ENCODE assay signal across 7 mouse cellular contexts in genomic region chr5:53809115-53809991, GRCm38 (mm10). TPM values are rescaled to one million over a fixed set of nuclear protein-coding genes. Genes with fewer than 3 reads are reported as not detected.
DNase-seq lines count a peak whose midpoint lies in the region; ATAC-seq and TF ChIP-seq lines count a peak whose summit lies in the region.

Tbc1d19 (plus strand) TSS chr5:53809606.

- intact Hi-C loops in heart, adult 2 months (cut with DNase I): no loop called here

- TF ChIP-seq CTCF in heart, adult 2 months (IDR thresholded peaks at IDR 0.05): no peak
- no peak for TF ChIP-seq CTCF in kidney, adult 2 months (conservative IDR thresholded peaks at IDR 0.05; ENCODE audit: insufficient read depth, insufficient read length, low read depth, low read length)

- peak; percentile 68 to 79 for DNase-seq in adrenal gland, postnatal 4 days (ENCODE audit: low spot score in 2 of 2)
- peak; percentile 96 for DNase-seq in embryonic facial prominence, embryonic 14.5 days (ENCODE audit: low spot score)
- peak; percentile 88 to 90 for DNase-seq in heart, adult 2 months
- DNase-seq in kidney, adult 2 months: peak; percentile 91
- DNase-seq in midbrain, embryonic 14.5 days: peak; percentile 94
- DNase-seq in spleen, adult 12 weeks (ENCODE audit: low spot score): peak; percentile 26

- no peaks in the 10 kb centered on the region for H3K36me3 ChIP-seq in embryonic facial prominence, embryonic 14.5 days (ENCODE audit: control insufficient read depth, insufficient read depth, low read length)
- H3K36me3 ChIP-seq in heart, adult 2 months (ENCODE audit: control insufficient read depth, insufficient read depth, low read length): no peaks in the 10 kb centered on the region
- H3K36me3 ChIP-seq in kidney, adult 2 months (ENCODE audit: control insufficient read depth, insufficient read depth, low read length): no peaks in the 10 kb centered on the region
- no peaks in the 10 kb centered on the region for H3K36me3 ChIP-seq in limb, embryonic 12.5 days
- H3K36me3 ChIP-seq in midbrain, embryonic 14.5 days (ENCODE audit: control insufficient read depth, insufficient read depth, low read length): no peaks in the 10 kb centered on the region

- TF ChIP-seq POLR2A in heart, adult 2 months (IDR thresholded peaks at IDR 0.05; ENCODE audit: insufficient read depth, low read depth, low read length): peak; percentile 39; the same call in 1 of the 2 replicates
- TF ChIP-seq POLR2A in kidney, adult 2 months (IDR thresholded peaks at IDR 0.05; ENCODE audit: low read depth, low read length): peak; percentile 4

- H3K9me3 ChIP-seq in embryonic facial prominence, embryonic 14.5 days (ENCODE audit: control insufficient read depth, low read length): no peaks in the 10 kb centered on the region
- no peaks in the 10 kb centered on the region for H3K9me3 ChIP-seq in limb, embryonic 12.5 days
- no peaks in the 10 kb centered on the region for H3K9me3 ChIP-seq in midbrain, embryonic 14.5 days (ENCODE audit: control insufficient read depth, low read length)

- H3K4me2 ChIP-seq in embryonic facial prominence, embryonic 14.5 days (ENCODE audit: low read depth, low read length): peak within 1 kb of the TSS; percentile 83
- peak within 1 kb of the TSS; percentile 72 for H3K4me2 ChIP-seq in limb, embryonic 12.5 days
- peak within 1 kb of the TSS; percentile 73 for H3K4me2 ChIP-seq in midbrain, embryonic 14.5 days (ENCODE audit: low read length)

- H3K27me3 ChIP-seq in embryonic facial prominence, embryonic 14.5 days (replicated peaks; ENCODE audit: control insufficient read depth, insufficient read depth, low read length): no peaks in the 10 kb centered on the region
- H3K27me3 ChIP-seq in heart, adult 2 months (ENCODE audit: control insufficient read depth, insufficient read depth, low read length): no peaks in the 10 kb centered on the region
- no peaks in the 10 kb centered on the region for H3K27me3 ChIP-seq in kidney, adult 2 months (replicated peaks; ENCODE audit: control insufficient read depth, insufficient read depth, low read length)
- H3K27me3 ChIP-seq in limb, embryonic 12.5 days: no peaks in the 10 kb centered on the region; the same call in 1 of the 2 replicates
- H3K27me3 ChIP-seq in midbrain, embryonic 14.5 days (ENCODE audit: control insufficient read depth, insufficient read depth, low read length): no peaks in the 10 kb centered on the region

- WGBS in embryonic facial prominence, embryonic 14.5 days: 10% methylated on average over 25 of the region's 36 CpGs
- WGBS in heart, adult 2 months: 5% methylated on average over 36 of the region's 36 CpGs
- WGBS in kidney, adult 2 months: 6% methylated on average over 36 of the region's 36 CpGs
- 8% methylated on average over 36 of the region's 36 CpGs for WGBS in limb, embryonic 12.5 days
- WGBS in midbrain, embryonic 14.5 days: 6% methylated on average over 36 of the region's 36 CpGs

- peak within 1 kb of the TSS; percentile 62 for H3K4me3 ChIP-seq in embryonic facial prominence, embryonic 14.5 days (ENCODE audit: low read depth, low read length)
- H3K4me3 ChIP-seq in heart, adult 2 months: peak within 1 kb of the TSS; percentile 64
- peak within 1 kb of the TSS; percentile 98 for H3K4me3 ChIP-seq in kidney, adult 2 months (ENCODE audit: insufficient read depth, low read depth, low read length)
- peak within 1 kb of the TSS; percentile 77 for H3K4me3 ChIP-seq in limb, embryonic 12.5 days (replicated peaks)
- H3K4me3 ChIP-seq in midbrain, embryonic 14.5 days (replicated peaks; ENCODE audit: low read depth, low read length): peak within 1 kb of the TSS; percentile 61

- H3K27ac ChIP-seq in embryonic facial prominence, embryonic 14.5 days (replicated peaks; ENCODE audit: low read depth, low read length): peak within 1 kb of the TSS; percentile 25; the same call in 1 of the 2 replicates
- H3K27ac ChIP-seq in heart, adult 2 months: peak within 1 kb of the TSS; percentile 71
- H3K27ac ChIP-seq in kidney, adult 2 months (ENCODE audit: insufficient read depth, low read depth, low read length): 0 out of 2 replicates have a peak within 1 kb of the TSS, but pooled peaks have one; percentile 42
- no peak within 1 kb of the TSS for H3K27ac ChIP-seq in limb, embryonic 12.5 days
- peak within 1 kb of the TSS; percentile 64 for H3K27ac ChIP-seq in midbrain, embryonic 14.5 days (replicated peaks; ENCODE audit: low read depth, low read length)

- H3K4me1 ChIP-seq in embryonic facial prominence, embryonic 14.5 days (ENCODE audit: control insufficient read depth, insufficient read depth, low read length): peaks cover 13% of the 10 kb centered on the region; the same call in 1 of the 2 replicates
- no peaks in the 10 kb centered on the region; the same call in 1 of the 2 replicates for H3K4me1 ChIP-seq in heart, adult 2 months (ENCODE audit: control insufficient read depth, insufficient read depth, low read length)
- no peaks in the 10 kb centered on the region; the same call in 1 of the 2 replicates for H3K4me1 ChIP-seq in kidney, adult 2 months (ENCODE audit: control insufficient read depth, insufficient read depth, low read length)
- peaks cover 4% of the 10 kb centered on the region; the same call in 1 of the 2 replicates for H3K4me1 ChIP-seq in limb, embryonic 12.5 days (replicated peaks)
- H3K4me1 ChIP-seq in midbrain, embryonic 14.5 days (ENCODE audit: control insufficient read depth, insufficient read depth, low read length): peaks cover 13% of the 10 kb centered on the region

- 0 out of 2 replicates have a peak, but pooled peaks have one; percentile 46 for TF ChIP-seq EP300 in heart, adult 2 months (IDR thresholded peaks at IDR 0.05; ENCODE audit: insufficient read depth, low read depth, low read length)

- peak; percentile 100 for ATAC-seq in embryonic facial prominence, embryonic 14.5 days (ENCODE audit: low read depth)
- ATAC-seq in limb, embryonic 12.5 days (ENCODE audit: insufficient number of reproducible peaks, insufficient read depth, low FRiP score, low TSS enrichment, low read depth): peak; percentile 99
- peak; percentile 99 for ATAC-seq in midbrain, embryonic 14.5 days (ENCODE audit: low FRiP score, low TSS enrichment)

- no peaks in the 10 kb centered on the region for H3K79me2 ChIP-seq in heart, adult 2 months (replicated peaks; ENCODE audit: control insufficient read depth, insufficient read depth, low read length)

- peak within 1 kb of the TSS; percentile 66 for H3K9ac ChIP-seq in embryonic facial prominence, embryonic 14.5 days (ENCODE audit: low read depth, low read length)
- H3K9ac ChIP-seq in heart, adult 2 months (ENCODE audit: low read depth, low read length): peak within 1 kb of the TSS; percentile 80
- peak within 1 kb of the TSS; percentile 72 for H3K9ac ChIP-seq in limb, embryonic 12.5 days (replicated peaks)
- peak within 1 kb of the TSS; percentile 74 for H3K9ac ChIP-seq in midbrain, embryonic 14.5 days (replicated peaks; ENCODE audit: low read length)

RNA-seq across cellular contexts. Expression of gene Tbc1d19, which starts in this region (rescaled TPM):
- 10 to 100 TPM; 39.7 to 41.1 TPM for total RNA-seq in adrenal gland, postnatal 4 days (2021)
- 39.0 and 44.0 TPM in 2 replicates for polyA plus RNA-seq in embryonic facial prominence, embryonic 14.5 days (2014; fragmentation: Nextera tagmentation; extraction: Ambion mirVana)
- 10 to 100 TPM; 16.7 to 18.4 TPM for total RNA-seq in heart, adult 2 months (2021)
- 10.0 and 19.7 TPM in 2 replicates for polyA plus RNA-seq in heart, adult 2 months (2012; rRNA removed)
- 15.5 and 18.5 TPM in 2 replicates for polyA plus RNA-seq in kidney, adult 2 months (2012; rRNA removed)
- polyA plus RNA-seq in limb, embryonic 12.5 days (2016; fragmentation: Nextera tagmentation; extraction: Ambion mirVana): 45.8 and 50.2 TPM in 2 replicates
- 69.0 and 71.0 TPM in 2 replicates for polyA plus RNA-seq in midbrain, embryonic 14.5 days (2014; fragmentation: Nextera tagmentation; extraction: Ambion mirVana)

Comparison
In these comparisons a context has a peak if more than half of its experiments do, and no peak if none do; other contexts are left out.
1. DNase-seq: peak in every context shown above with its lines; median percentile 96 in embryonic facial prominence, embryonic 14.5 days; 94 in midbrain, embryonic 14.5 days; 91 in kidney, adult 2 months; 89 in heart, adult 2 months; 74 in adrenal gland, postnatal 4 days; 26 in spleen, adult 12 weeks.